Comparison of ENCODE assay signal across 19 mouse cellular contexts in genomic region chr13:117947704-117948376, GRCm38 (mm10).
"Had no signal": no experiment of that assay in that cellular context is flagged by ENCODE, and none has a peak within 500 bp of the region (broad histone marks: within the 10 kb centered on the region; RNA-seq: fewer than 3 reads in every experiment).

No protein-coding gene starts in this region.

- ATAC-seq: midbrain, embryonic 16.5 days had no signal

- H3K9ac ChIP-seq: lung, embryonic 14.5 days; midbrain, embryonic 12.5 days; neural tube, embryonic 13.5 days; neural tube, embryonic 15.5 days had no signal

- DNase-seq: lung, adult 18-20 months; lung, embryonic 14.5 days; lung, postnatal 10 days; lung, postnatal 4 days; midbrain, embryonic 14.5 days; retina, postnatal 1 day; right cerebral cortex, adult 18-20 months; right cerebral cortex, postnatal 25 days; right cerebral cortex, postnatal 4 days; spleen, adult 18-20 months; thymus, adult 18-20 months; thymus, postnatal 14 days; thymus, postnatal 36 days had no signal

- H3K4me3 ChIP-seq: midbrain, embryonic 10.5 days; midbrain, embryonic 12.5 days; myocyte; neural tube, embryonic 13.5 days; neural tube, embryonic 15.5 days had no signal

- H3K9me3 ChIP-seq: midbrain, embryonic 10.5 days; midbrain, embryonic 12.5 days; neural tube, embryonic 13.5 days; neural tube, embryonic 15.5 days had no signal

- H3K27me3 ChIP-seq: midbrain, embryonic 12.5 days; neural tube, embryonic 13.5 days; neural tube, embryonic 15.5 days had no signal

- H3K4me2 ChIP-seq: lung, embryonic 14.5 days; midbrain, embryonic 12.5 days; neural tube, embryonic 13.5 days; neural tube, embryonic 15.5 days had no signal

- H3K4me1 ChIP-seq: midbrain, embryonic 10.5 days; midbrain, embryonic 12.5 days; neural tube, embryonic 13.5 days; neural tube, embryonic 15.5 days had no signal

- H3K27ac ChIP-seq: midbrain, embryonic 10.5 days; midbrain, embryonic 12.5 days; neural tube, embryonic 13.5 days; neural tube, embryonic 15.5 days had no signal

- H3K36me3 ChIP-seq: midbrain, embryonic 10.5 days; midbrain, embryonic 12.5 days; neural tube, embryonic 13.5 days; neural tube, embryonic 15.5 days had no signal
